Mouse (Mus musculus): ENCODE data around the gene Sec63. TPM values are rescaled to one million over a fixed set of nuclear protein-coding genes. Genes with fewer than 3 reads are reported as not detected.

Sec63 gene
- total RNA-seq, 1 experiment from 2014 or later = 44.0 TPM

DNA sequence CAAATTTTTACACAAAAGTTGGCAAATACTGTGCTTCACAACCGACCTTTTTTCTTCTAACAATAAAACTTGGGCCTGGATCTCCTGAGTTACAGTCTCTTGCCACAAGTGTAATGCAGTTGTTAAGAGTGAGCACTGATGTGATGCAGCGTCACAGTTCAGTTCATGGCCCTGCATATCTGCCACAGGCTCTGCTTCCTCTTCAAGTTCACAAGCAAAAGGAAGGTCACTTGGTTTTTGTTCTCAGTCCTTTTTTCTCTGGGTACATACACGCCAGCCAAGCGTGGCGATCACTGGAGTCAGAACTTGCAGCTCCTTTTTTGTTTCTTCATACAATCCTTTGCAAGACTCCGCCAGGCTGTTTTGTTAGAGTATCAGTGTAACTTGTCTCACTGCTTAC, 64.6 kb downstream of the Sec63 start:
- ATAC-seq (ENCODE audit: extremely low read depth, insufficient number of reproducible peaks, low FRiP score, poor library complexity, severe bottlenecking) = peak; percentile 78

DNA sequence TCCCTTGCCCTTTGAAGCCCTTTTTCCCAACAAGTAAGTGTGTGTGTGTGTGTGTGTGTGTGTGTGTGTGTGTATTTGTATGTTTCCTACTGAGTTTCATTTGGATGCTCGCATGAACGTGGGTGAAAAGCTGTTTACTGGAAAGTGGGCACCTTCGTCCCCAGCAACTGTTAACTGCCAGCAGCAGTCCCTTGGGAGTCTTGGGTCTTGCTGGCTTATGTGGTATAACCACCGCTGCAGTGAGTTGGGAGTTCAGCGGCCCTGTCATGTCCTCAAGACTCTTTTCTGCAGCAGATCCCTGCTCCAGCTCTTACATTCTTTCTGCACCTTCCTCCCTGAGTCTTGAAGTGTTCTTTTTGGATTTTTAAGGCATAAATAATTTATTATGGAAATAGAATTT, 65.9 kb downstream of the Sec63 start:
- no peak for ATAC-seq (ENCODE audit: extremely low read depth, insufficient number of reproducible peaks, low FRiP score, poor library complexity, severe bottlenecking)

DNA sequence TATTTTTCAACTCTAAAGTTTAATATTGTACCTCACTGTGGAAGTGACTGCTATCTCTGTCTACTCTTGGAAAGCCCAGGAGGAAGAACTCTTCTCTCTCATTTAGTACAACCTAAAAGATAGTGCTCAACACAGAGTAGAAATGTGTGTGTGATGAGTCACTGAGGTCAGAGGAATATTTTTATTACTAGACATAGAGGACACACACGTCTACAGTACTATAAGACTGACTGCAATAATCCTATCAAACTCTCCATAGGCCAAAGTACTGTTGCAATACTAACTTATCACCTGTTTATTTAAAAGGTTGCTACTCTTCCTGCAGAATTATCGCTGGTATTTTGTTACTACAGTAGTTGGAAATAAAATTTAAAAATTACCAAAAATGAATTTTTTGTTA, 68.7 kb downstream of the Sec63 start:
- no peak for ATAC-seq (ENCODE audit: extremely low read depth, insufficient number of reproducible peaks, low FRiP score, poor library complexity, severe bottlenecking)

- ATAC-seq (ENCODE audit: extremely low read depth, insufficient number of reproducible peaks, low FRiP score, poor library complexity, severe bottlenecking) = no peak
These were observed 69.1 kb downstream of the Sec63 start for GRCm38 (mm10) chr10:42830409-42830808.

DNA sequence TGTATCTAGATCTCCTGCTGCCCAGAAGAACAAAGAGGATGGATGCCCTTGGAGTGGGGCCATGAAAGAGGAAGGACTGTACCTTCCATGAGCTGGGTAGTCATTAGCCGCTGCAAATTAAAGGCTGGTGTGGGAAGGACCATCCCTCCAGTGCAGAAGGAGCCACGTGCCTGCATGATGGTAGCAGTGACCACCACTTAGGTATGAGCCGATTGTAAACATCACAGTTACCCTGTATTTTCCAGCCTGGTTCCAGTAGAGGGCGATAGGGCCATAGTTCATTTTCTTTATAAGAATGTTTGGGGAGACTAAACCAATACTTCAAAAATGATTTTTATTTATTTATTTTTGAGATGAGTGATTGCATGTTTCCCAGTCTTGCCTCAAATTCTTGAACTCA, 71.4 kb downstream of the Sec63 start:
- ATAC-seq (ENCODE audit: extremely low read depth, insufficient number of reproducible peaks, low FRiP score, poor library complexity, severe bottlenecking) = peak; percentile 27; the same call in 1 of the 2 replicates

- ATAC-seq (ENCODE audit: extremely low read depth, insufficient number of reproducible peaks, low FRiP score, poor library complexity, severe bottlenecking) = no peak
These were observed 72.8 kb downstream of the Sec63 start for GRCm38 (mm10) chr10:42833871-42834727.

- ATAC-seq (ENCODE audit: extremely low read depth, insufficient number of reproducible peaks, low FRiP score, poor library complexity, severe bottlenecking) = no peak
These were observed 76.8 kb downstream of the Sec63 start for GRCm38 (mm10) chr10:42838106-42838505.

DNA sequence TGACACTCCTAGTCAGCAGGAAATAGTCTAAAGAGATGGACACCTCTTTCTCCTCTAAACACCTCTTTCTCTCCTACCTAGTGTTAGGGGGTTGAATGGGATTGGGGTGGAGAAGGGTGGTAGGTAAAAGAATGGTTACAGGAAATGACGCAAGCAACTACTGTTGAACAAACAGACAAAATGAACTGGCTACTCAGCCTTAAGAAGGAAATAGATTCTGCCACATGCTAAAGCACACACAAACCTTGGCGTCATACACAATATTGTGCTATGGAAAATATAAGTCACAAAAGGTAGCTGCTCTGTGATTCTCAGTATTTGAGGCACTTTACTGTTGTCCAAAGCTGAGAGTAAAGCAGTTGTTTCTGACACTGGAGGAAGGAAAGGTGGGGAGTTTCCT, 77.4 kb downstream of the Sec63 start:
- no peak for ATAC-seq (ENCODE audit: extremely low read depth, insufficient number of reproducible peaks, low FRiP score, poor library complexity, severe bottlenecking)

DNA sequence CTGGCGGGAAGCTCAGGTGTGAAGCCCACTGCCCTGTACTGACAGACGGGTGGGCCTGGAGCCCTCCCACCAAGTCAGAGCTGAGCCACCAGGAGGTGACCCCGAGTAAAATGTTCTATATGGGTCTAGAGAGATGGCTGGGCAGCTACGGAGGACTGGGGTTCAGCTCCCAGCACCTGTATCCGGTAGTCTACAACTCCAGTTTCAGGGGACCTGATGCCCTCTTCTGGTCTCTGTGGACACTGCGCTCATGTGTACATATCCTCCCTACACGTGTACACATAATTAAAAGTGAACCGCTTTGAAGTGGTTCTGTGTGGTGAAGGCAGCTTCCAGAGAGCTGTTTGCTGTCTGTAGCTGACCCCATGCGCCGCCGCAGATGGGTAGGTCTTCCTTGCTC, 78.7 kb downstream of the Sec63 start:
- ATAC-seq (ENCODE audit: extremely low read depth, insufficient number of reproducible peaks, low FRiP score, poor library complexity, severe bottlenecking) = no peak

GRCm38 (mm10) chr10:42841531-42842195, 80.4 kb downstream of the Sec63 start:
- ATAC-seq (ENCODE audit: extremely low read depth, insufficient number of reproducible peaks, low FRiP score, poor library complexity, severe bottlenecking) = no peak

- ATAC-seq (ENCODE audit: extremely low read depth, insufficient number of reproducible peaks, low FRiP score, poor library complexity, severe bottlenecking) = peak; percentile 65
These were observed 81.1 kb downstream of the Sec63 start for GRCm38 (mm10) chr10:42842358-42842757.

- ATAC-seq (ENCODE audit: extremely low read depth, insufficient number of reproducible peaks, low FRiP score, poor library complexity, severe bottlenecking) = no peak
These were observed 82.1 kb downstream of the Sec63 start for GRCm38 (mm10) chr10:42843416-42843815.

DNA sequence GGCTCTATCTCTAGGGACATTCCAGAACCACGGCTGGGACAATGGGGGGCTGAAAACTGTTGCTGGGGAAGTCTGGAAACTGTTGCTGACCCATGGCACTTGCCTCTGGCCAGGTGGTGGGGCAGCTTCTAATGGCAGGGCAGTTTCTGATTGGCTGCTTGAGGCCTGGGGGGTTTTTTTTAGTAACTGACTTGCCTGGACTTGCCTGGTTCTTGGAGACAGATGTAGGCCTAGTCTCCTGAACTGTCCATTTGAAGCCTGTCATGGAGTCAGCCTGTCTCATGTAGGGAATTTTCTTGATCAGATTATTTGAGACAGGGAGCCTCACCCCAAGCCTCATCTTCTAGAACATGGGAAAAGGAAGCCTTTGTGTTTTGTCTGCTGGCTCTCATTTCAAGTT, 84.2 kb downstream of the Sec63 start:
- no peak for ATAC-seq (ENCODE audit: extremely low read depth, insufficient number of reproducible peaks, low FRiP score, poor library complexity, severe bottlenecking)

GRCm38 (mm10) chr10:42848179-42849080, 87.1 kb downstream of the Sec63 start:
- 0 out of 2 replicates have a peak, but pooled peaks have one; percentile 31 for ATAC-seq (ENCODE audit: extremely low read depth, insufficient number of reproducible peaks, low FRiP score, poor library complexity, severe bottlenecking)

DNA sequence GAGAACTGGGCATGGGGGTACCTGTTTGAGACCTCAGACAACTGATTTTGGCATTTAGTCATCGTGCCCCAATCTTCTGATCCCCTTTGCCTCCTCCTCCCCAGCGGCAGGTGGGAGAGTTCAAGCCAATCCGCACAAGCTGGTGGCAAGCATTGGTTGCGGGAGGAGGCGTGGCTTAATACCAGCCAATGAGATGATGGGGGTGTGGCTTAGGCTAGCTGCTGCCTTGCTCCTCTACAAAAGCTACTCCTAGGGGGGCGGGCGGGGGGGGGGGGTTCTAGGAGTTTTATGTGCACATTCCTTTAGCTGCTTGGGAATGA, 87.7 kb downstream of the Sec63 start:
- ATAC-seq (ENCODE audit: extremely low read depth, insufficient number of reproducible peaks, low FRiP score, poor library complexity, severe bottlenecking) = no peak; the same call in 1 of the 2 replicates

DNA sequence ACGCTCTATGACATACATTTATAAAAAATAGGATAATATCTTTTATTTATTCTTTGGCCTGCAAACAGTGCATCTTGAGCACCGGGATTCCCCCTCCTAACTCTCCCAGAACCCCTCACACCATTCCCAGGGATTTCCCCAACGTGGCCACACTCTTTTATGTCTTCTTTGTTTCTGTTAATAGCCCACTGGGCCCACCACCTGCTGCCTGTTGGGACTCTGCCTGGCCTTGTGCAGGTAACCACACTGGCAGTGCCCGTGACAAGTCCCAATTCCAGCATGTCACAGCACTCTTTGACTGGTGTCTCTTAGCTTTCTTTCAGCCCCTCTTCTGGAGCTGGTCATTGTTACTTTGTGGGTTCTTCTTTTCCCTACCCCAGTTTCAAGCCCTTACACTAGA, 93.5 kb downstream of the Sec63 start:
- no peak for ATAC-seq (ENCODE audit: extremely low read depth, insufficient number of reproducible peaks, low FRiP score, poor library complexity, severe bottlenecking)

DNA sequence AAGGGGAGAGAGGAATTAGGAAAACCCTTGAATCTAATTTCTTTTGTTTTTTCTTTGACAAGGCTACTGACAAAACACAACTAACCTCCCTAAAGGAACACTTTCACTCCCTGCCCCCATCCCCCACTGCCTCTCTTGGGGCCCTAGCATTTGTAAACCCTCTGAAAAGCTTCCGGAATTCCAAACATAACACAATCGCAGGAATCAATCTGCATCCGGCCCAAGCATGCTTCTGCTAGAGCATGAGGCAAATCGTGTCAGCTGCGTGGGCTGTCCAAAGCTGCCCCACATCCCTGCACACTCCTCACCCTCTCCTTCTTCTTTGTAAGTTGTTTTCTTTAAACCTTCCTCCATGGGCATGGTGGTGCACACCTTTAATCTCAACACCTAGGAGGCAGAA, 94.0 kb downstream of the Sec63 start:
- ATAC-seq (ENCODE audit: extremely low read depth, insufficient number of reproducible peaks, low FRiP score, poor library complexity, severe bottlenecking) = no peak

GRCm38 (mm10) chr10:42856574-42856973, 95.3 kb downstream of the Sec63 start:
- ATAC-seq (ENCODE audit: extremely low read depth, insufficient number of reproducible peaks, low FRiP score, poor library complexity, severe bottlenecking) = no peak

- no peak for ATAC-seq (ENCODE audit: extremely low read depth, insufficient number of reproducible peaks, low FRiP score, poor library complexity, severe bottlenecking)
These were observed 95.7 kb downstream of the Sec63 start for GRCm38 (mm10) chr10:42857021-42857420.

- no peak for ATAC-seq (ENCODE audit: extremely low read depth, insufficient number of reproducible peaks, low FRiP score, poor library complexity, severe bottlenecking)
These were observed 98.5 kb downstream of the Sec63 start for GRCm38 (mm10) chr10:42859781-42860158.

Data from neutrophil, adult 5-6 weeks (primary cell).